Mouse (Mus musculus) spleen, adult 2 months (tissue): ENCODE measurements around the gene Dnah1.

Source experiments
- CTCF ChIP-seq: fragments of 200-500 bp; IDR thresholded peaks from 2 replicates; pipeline ENCODE4 v1.5.1; 2011; ENCODE audit warnings: mild to moderate bottlenecking, inconsistent platforms; ENCODE audit not compliant: insufficient read depth, insufficient read length, insufficient replicate concordance; ENCODE audit errors: extremely low read depth
- POLR2A ChIP-seq: fragments of 200-500 bp; IDR thresholded peaks from 2 replicates; pipeline ENCODE4 v1.6.1; 2011; ENCODE audit warnings: low read depth, low read length, inconsistent platforms

DNA sequence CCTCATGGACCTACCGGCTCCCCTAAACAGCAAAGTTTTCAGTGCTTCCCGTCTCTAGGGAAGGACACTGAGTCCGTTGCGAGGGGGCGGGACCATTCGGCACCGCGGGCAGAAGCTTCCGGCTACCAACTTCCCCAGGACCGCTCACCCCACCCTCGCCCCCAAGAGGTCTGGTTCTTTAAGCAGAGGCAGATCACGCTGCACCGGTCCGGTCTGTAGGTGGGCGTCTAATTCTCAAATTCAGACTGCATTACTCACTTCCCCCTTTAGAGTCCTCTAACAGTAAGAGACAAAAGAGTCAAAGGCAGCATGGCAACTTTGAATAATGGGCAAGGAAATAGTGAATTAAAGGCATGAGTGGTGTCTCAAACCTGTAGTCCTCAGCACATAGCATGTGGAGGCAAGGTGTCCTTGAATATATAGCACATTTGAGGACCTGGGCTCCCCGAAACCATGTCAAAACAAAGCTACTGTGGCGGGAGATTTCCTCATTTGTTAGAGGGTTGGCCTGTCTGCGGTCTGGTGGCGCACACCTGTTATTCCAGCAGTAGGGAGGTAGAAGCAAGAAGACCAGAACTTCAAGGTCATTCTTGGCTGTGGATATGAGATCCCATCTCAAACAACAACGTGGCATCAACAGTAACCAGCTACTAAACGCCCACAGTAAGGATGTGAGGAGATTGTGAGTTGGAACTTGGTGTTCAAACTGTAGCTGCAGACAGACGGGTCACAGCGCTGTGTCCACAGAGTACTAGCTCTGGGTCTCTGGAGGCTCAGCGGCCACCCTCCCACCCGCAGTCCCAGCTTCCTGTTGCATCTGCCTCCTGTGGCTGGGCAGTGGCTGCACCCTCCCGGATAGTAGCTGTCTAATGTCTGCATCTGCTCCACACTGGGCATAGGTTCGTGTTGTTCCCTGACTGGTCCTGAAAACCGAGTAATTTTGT lies at the start of gene Dnah1:
- TF ChIP-seq CTCF (no peak), POLR2A (no peak; the same call in 1 of the 2 replicates)
